Mouse (Mus musculus): ENCODE measurements around the gene Scn9a. TPM values are rescaled to one million over a fixed set of nuclear protein-coding genes. Genes with fewer than 3 reads are reported as not detected.

Scn9a gene
- polyA plus RNA-seq, 1 experiment from 2014 or later: 0.20 TPM

DNA sequence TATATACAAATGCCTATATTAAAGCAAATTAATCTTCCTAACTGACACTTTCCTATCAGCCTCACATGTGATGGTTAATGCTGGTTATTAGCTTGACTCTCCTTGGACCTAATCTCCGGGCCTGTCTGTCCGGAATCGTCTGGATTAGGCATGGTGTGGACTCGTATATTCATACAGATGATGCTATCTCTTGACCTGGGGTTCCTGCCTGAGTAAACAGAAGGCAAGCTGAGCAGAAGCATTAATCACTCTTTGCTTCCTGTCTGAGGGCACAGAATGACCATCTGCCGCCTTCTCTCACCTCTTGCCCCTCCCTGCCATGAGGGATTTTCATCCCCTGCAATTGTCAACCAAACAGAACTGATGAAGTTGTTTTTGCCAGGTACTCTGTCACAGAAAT lies 38.6 kb downstream of the Scn9a start:
- Histone ChIP-seq H3K9me3 (ENCODE audit: control insufficient read depth, low read length) (no peaks in the 10 kb centered on the region), H3K27ac (replicated peaks; ENCODE audit: low read depth, low read length) (no peak overlapping the region), H3K27me3 (ENCODE audit: control insufficient read depth, insufficient read depth, low read length) (no peaks in the 10 kb centered on the region), H3K36me3 (ENCODE audit: control insufficient read depth, insufficient read depth, low read length) (no peaks in the 10 kb centered on the region), H3K4me1 (ENCODE audit: control insufficient read depth, insufficient read depth, low read length) (no peaks in the 10 kb centered on the region), H3K9ac (ENCODE audit: low read length) (no peak overlapping the region), H3K4me3 (ENCODE audit: low read depth, low read length) (no peak overlapping the region), H3K4me2 (ENCODE audit: low read depth, severe bottlenecking) (no peak overlapping the region)
- DNase-seq (ENCODE audit: low spot score) (no peak), ATAC-seq (ENCODE audit: insufficient number of reproducible peaks, low FRiP score, low TSS enrichment, low read depth) (no peak)
- WGBS: 70% methylated on average over 5 of the region's 5 CpGs

GRCm38 (mm10) chr2:66590151-66590550 lies 44.6 kb downstream of the Scn9a start:
- ATAC-seq (ENCODE audit: insufficient number of reproducible peaks, low FRiP score, low TSS enrichment, low read depth) (no peak), DNase-seq (ENCODE audit: low spot score) (no peak)
- Histone ChIP-seq H3K27me3 (ENCODE audit: control insufficient read depth, insufficient read depth, low read length) (no peaks in the 10 kb centered on the region), H3K4me1 (ENCODE audit: control insufficient read depth, insufficient read depth, low read length) (no peaks in the 10 kb centered on the region), H3K4me3 (ENCODE audit: low read depth, low read length) (no peak overlapping the region), H3K36me3 (ENCODE audit: control insufficient read depth, insufficient read depth, low read length) (no peaks in the 10 kb centered on the region), H3K4me2 (ENCODE audit: low read depth, severe bottlenecking) (no peak overlapping the region), H3K9ac (ENCODE audit: low read length) (no peak overlapping the region), H3K9me3 (ENCODE audit: control insufficient read depth, low read length) (no peaks in the 10 kb centered on the region), H3K27ac (replicated peaks; ENCODE audit: low read depth, low read length) (no peak overlapping the region)
- 90% methylated on average over 3 of the region's 3 CpGs for WGBS

GRCm38 (mm10) chr2:66580026-66580808 lies 54.5 kb downstream of the Scn9a start:
- no peaks in the 10 kb centered on the region for H3K36me3 ChIP-seq (ENCODE audit: control insufficient read depth, insufficient read depth, low read length)
- DNase-seq (ENCODE audit: low spot score) (no peak), ATAC-seq (ENCODE audit: insufficient number of reproducible peaks, low FRiP score, low TSS enrichment, low read depth) (no peak)
- no peak overlapping the region for H3K27ac ChIP-seq (replicated peaks; ENCODE audit: low read depth, low read length)
- no peak overlapping the region for H3K4me3 ChIP-seq (ENCODE audit: low read depth, low read length)
- no peaks in the 10 kb centered on the region for H3K27me3 ChIP-seq (ENCODE audit: control insufficient read depth, insufficient read depth, low read length)
- H3K4me1 ChIP-seq (ENCODE audit: control insufficient read depth, insufficient read depth, low read length): no peaks in the 10 kb centered on the region
- no peak overlapping the region for H3K4me2 ChIP-seq (ENCODE audit: low read depth, severe bottlenecking)
- 78% methylated on average over 5 of the region's 5 CpGs for WGBS
- no peaks in the 10 kb centered on the region for H3K9me3 ChIP-seq (ENCODE audit: control insufficient read depth, low read length)
- no peak overlapping the region for H3K9ac ChIP-seq (ENCODE audit: low read length)

DNA sequence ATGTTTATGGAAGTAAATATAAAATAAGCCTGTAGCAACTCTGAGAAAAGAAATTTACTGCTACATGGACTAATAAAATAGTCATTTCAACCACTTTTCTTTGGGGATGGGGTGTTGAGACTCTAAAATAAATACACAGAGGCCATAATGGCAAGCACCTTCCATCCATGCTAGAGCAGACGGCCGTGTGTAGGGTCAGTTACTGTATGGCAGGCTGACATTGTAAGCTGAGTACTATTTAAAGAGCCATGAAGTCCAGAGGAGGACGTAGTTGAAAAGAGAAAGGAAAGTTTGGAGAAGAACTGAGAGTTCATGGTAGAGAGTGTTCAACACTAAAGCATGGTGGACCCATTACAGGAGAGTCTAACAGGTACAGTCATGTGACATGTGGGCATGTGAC lies 86.5 kb downstream of the Scn9a start:
- Histone ChIP-seq H3K9ac (ENCODE audit: low read length) (no peak overlapping the region), H3K36me3 (ENCODE audit: control insufficient read depth, insufficient read depth, low read length) (no peaks in the 10 kb centered on the region), H3K27ac (replicated peaks; ENCODE audit: low read depth, low read length) (no peak overlapping the region), H3K4me2 (ENCODE audit: low read depth, severe bottlenecking) (no peak overlapping the region), H3K4me3 (ENCODE audit: low read depth, low read length) (no peak overlapping the region), H3K4me1 (ENCODE audit: control insufficient read depth, insufficient read depth, low read length) (no peaks in the 10 kb centered on the region), H3K9me3 (ENCODE audit: control insufficient read depth, low read length) (no peaks in the 10 kb centered on the region), H3K27me3 (ENCODE audit: control insufficient read depth, insufficient read depth, low read length) (no peaks in the 10 kb centered on the region)
- DNase-seq (ENCODE audit: low spot score) (no peak), ATAC-seq (ENCODE audit: insufficient number of reproducible peaks, low FRiP score, low TSS enrichment, low read depth) (no peak)
- 88% methylated on average over 3 of the region's 3 CpGs for WGBS

- DNase-seq (ENCODE audit: low spot score) (no peak), ATAC-seq (ENCODE audit: insufficient number of reproducible peaks, low FRiP score, low TSS enrichment, low read depth) (no peak)
- Histone ChIP-seq H3K9ac (ENCODE audit: low read length) (no peak overlapping the region), H3K36me3 (ENCODE audit: control insufficient read depth, insufficient read depth, low read length) (no peaks in the 10 kb centered on the region), H3K4me3 (ENCODE audit: low read depth, low read length) (no peak overlapping the region), H3K27ac (replicated peaks; ENCODE audit: low read depth, low read length) (no peak overlapping the region), H3K9me3 (ENCODE audit: control insufficient read depth, low read length) (no peaks in the 10 kb centered on the region), H3K4me2 (ENCODE audit: low read depth, severe bottlenecking) (no peak overlapping the region), H3K4me1 (ENCODE audit: control insufficient read depth, insufficient read depth, low read length) (no peaks in the 10 kb centered on the region), H3K27me3 (ENCODE audit: control insufficient read depth, insufficient read depth, low read length) (no peaks in the 10 kb centered on the region)
- 70% methylated on average over 3 of the region's 3 CpGs for WGBS
Measured at GRCm38 (mm10) chr2:66519966-66520365, 114.8 kb downstream of the Scn9a start.

GRCm38 (mm10) chr2:66511424-66511823 lies 123.3 kb downstream of the Scn9a start:
- Histone ChIP-seq H3K36me3 (ENCODE audit: control insufficient read depth, insufficient read depth, low read length) (no peaks in the 10 kb centered on the region), H3K27me3 (ENCODE audit: control insufficient read depth, insufficient read depth, low read length) (no peaks in the 10 kb centered on the region), H3K9ac (ENCODE audit: low read length) (no peak overlapping the region), H3K27ac (replicated peaks; ENCODE audit: low read depth, low read length) (no peak overlapping the region), H3K4me1 (ENCODE audit: control insufficient read depth, insufficient read depth, low read length) (no peaks in the 10 kb centered on the region), H3K9me3 (ENCODE audit: control insufficient read depth, low read length) (no peaks in the 10 kb centered on the region), H3K4me3 (ENCODE audit: low read depth, low read length) (no peak overlapping the region), H3K4me2 (ENCODE audit: low read depth, severe bottlenecking) (no peak overlapping the region)
- 82% methylated on average over 2 of the region's 2 CpGs for WGBS
- ATAC-seq (ENCODE audit: insufficient number of reproducible peaks, low FRiP score, low TSS enrichment, low read depth) (no peak), DNase-seq (ENCODE audit: low spot score) (no peak)

DNA sequence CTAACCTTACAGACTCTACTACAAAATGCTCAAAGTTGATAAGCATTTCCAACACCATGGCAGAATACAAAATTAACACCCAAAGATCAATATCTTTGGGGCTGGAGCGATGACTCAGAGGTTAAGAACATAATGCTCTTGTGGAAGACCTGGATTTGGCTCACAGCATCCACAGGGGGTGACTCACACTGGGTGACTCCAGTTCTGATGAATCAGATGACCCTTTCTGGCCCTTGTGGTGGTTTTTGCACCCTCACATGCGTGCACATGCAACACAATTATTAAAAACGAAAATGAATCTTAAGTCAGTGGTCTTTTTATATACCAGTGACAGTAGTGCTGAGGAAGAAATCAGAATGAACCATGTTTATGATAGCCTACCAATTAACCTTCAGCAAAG lies 126.7 kb downstream of the Scn9a start:
- Histone ChIP-seq H3K27ac (replicated peaks; ENCODE audit: low read depth, low read length) (no peak overlapping the region), H3K4me2 (ENCODE audit: low read depth, severe bottlenecking) (no peak overlapping the region), H3K9me3 (ENCODE audit: control insufficient read depth, low read length) (no peaks in the 10 kb centered on the region), H3K36me3 (ENCODE audit: control insufficient read depth, insufficient read depth, low read length) (no peaks in the 10 kb centered on the region), H3K4me3 (ENCODE audit: low read depth, low read length) (no peak overlapping the region), H3K27me3 (ENCODE audit: control insufficient read depth, insufficient read depth, low read length) (no peaks in the 10 kb centered on the region), H3K4me1 (ENCODE audit: control insufficient read depth, insufficient read depth, low read length) (no peaks in the 10 kb centered on the region), H3K9ac (ENCODE audit: low read length) (no peak overlapping the region)
- 80% methylated on average over 3 of the region's 3 CpGs for WGBS
- ATAC-seq (ENCODE audit: insufficient number of reproducible peaks, low FRiP score, low TSS enrichment, low read depth) (no peak), DNase-seq (ENCODE audit: low spot score) (no peak)

DNA sequence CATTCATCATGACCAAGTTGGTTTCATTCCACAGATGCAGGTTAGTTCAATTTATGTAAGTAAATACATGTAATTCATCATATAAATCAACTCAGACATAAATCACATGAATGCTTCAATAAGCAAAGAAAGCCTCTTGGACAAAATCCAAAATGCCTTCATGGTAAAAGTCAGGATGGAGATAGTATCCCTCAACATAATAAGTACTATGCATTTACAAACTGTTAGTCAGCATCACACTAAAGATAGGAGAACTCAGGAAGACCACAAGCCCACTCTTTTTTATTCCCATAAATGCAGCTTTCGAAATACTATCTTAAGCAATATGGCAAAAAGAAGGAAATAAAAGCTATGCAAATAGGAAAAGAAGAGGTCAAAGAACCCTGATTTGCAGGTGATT lies 127.1 kb downstream of the Scn9a start:
- Histone ChIP-seq H3K9ac (ENCODE audit: low read length) (no peak overlapping the region), H3K9me3 (ENCODE audit: control insufficient read depth, low read length) (no peaks in the 10 kb centered on the region), H3K4me3 (ENCODE audit: low read depth, low read length) (no peak overlapping the region), H3K4me2 (ENCODE audit: low read depth, severe bottlenecking) (no peak overlapping the region), H3K27me3 (ENCODE audit: control insufficient read depth, insufficient read depth, low read length) (no peaks in the 10 kb centered on the region), H3K36me3 (ENCODE audit: control insufficient read depth, insufficient read depth, low read length) (no peaks in the 10 kb centered on the region), H3K4me1 (ENCODE audit: control insufficient read depth, insufficient read depth, low read length) (no peaks in the 10 kb centered on the region), H3K27ac (replicated peaks; ENCODE audit: low read depth, low read length) (no peak overlapping the region)
- WGBS: 91% methylated on average over 1 of the region's 1 CpGs
- ATAC-seq (ENCODE audit: insufficient number of reproducible peaks, low FRiP score, low TSS enrichment, low read depth) (no peak), DNase-seq (ENCODE audit: low spot score) (no peak)

- H3K27me3 ChIP-seq (ENCODE audit: control insufficient read depth, insufficient read depth, low read length): no peaks in the 10 kb centered on the region
- ATAC-seq (ENCODE audit: insufficient number of reproducible peaks, low FRiP score, low TSS enrichment, low read depth) (no peak), DNase-seq (ENCODE audit: low spot score) (no peak)
- 82% methylated on average over 3 of the region's 3 CpGs for WGBS
- no peak overlapping the region for H3K27ac ChIP-seq (replicated peaks; ENCODE audit: low read depth, low read length)
- no peaks in the 10 kb centered on the region for H3K36me3 ChIP-seq (ENCODE audit: control insufficient read depth, insufficient read depth, low read length)
- H3K4me2 ChIP-seq (ENCODE audit: low read depth, severe bottlenecking): no peak overlapping the region
- H3K4me1 ChIP-seq (ENCODE audit: control insufficient read depth, insufficient read depth, low read length): no peaks in the 10 kb centered on the region
- H3K9ac ChIP-seq (ENCODE audit: low read length): no peak overlapping the region
- H3K9me3 ChIP-seq (ENCODE audit: control insufficient read depth, low read length): no peaks in the 10 kb centered on the region
- H3K4me3 ChIP-seq (ENCODE audit: low read depth, low read length): no peak overlapping the region
Measured at GRCm38 (mm10) chr2:66502158-66502557, 132.6 kb downstream of the Scn9a start.

All from limb, embryonic 11.5 days (tissue).